Mouse (Mus musculus) stomach, postnatal 0 days (tissue): ENCODE measurements around the gene Myo1a. TPM values are rescaled to one million over a fixed set of nuclear protein-coding genes. Genes with fewer than 3 reads are reported as not detected.

Experiments used
- ATAC-seq: fragments of 200-750 bp; cut with Nextera tagmentation; 2 replicates; pipeline ENCODE4 v1.8.0; 2017; ENCODE audit not compliant: low FRiP score, low TSS enrichment
- DNase-seq: peaks from one replicate; pipeline ENCODE4 v3.0.0-alpha.2; 2016; ENCODE audit warnings: low spot score
- H3K27ac ChIP-seq: fragments of 300-500 bp; sonication (generic); replicated peaks from 2 replicates; pipeline ENCODE4 v1.5.1; 2014; ENCODE audit warnings: mild to moderate bottlenecking, control low read depth
- H3K27me3 ChIP-seq: fragments of 300-500 bp; sonication (generic); 2 replicates; pipeline ENCODE4 v1.6.1; 2014; ENCODE audit warnings: low read length; ENCODE audit not compliant: control insufficient read depth, insufficient read depth
- H3K36me3 ChIP-seq: fragments of 300-500 bp; sonication (generic); 2 replicates; pipeline ENCODE4 v1.6.1; 2014; ENCODE audit warnings: low read length, mixed read lengths; ENCODE audit not compliant: control insufficient read depth, insufficient read depth
- H3K4me1 ChIP-seq: fragments of 300-500 bp; sonication (generic); replicated peaks from 2 replicates; pipeline ENCODE4 v1.6.1; 2014; ENCODE audit warnings: antibody characterized with exemption; ENCODE audit not compliant: control insufficient read depth, insufficient read depth
- H3K4me2 ChIP-seq: fragments of 300-500 bp; sonication (generic); replicated peaks from 2 replicates; pipeline ENCODE4 v1.6.1; 2014; ENCODE audit warnings: low read depth, mild to moderate bottlenecking, control low read depth, moderate library complexity
- H3K4me3 ChIP-seq: fragments of 300-500 bp; sonication (generic); 2 replicates; pipeline ENCODE4 v1.5.1; 2014; ENCODE audit warnings: low read depth, low read length, control low read depth
- H3K9ac ChIP-seq: fragments of 300-500 bp; sonication (generic); 2 replicates; pipeline ENCODE4 v1.6.1; 2014; ENCODE audit warnings: mild to moderate bottlenecking, low read length, control low read depth, mixed read lengths
- H3K9me3 ChIP-seq: fragments of 300-500 bp; sonication (generic); 2 replicates; pipeline ENCODE4 v1.6.1; 2016; ENCODE audit warnings: low read length; ENCODE audit not compliant: control insufficient read depth
- CTCF ChIP-seq: IDR thresholded peaks from 2 replicates; pipeline ENCODE4 v1.5.1; 2016; ENCODE audit warnings: antibody characterized with exemption, low read depth, mild to moderate bottlenecking, moderate library complexity
- EP300 ChIP-seq: optimal IDR thresholded peaks from 2 replicates; pipeline ENCODE3; 2016; ENCODE audit warnings: antibody characterized with exemption
- WGBS: fragments of 180-500 bp; shearing (Covaris S2); extraction: QIAGEN DNeasy Blood & Tissue Kit; methylation state at CpG from one replicate; pipeline ENCODE4 v1.1.7; 2014; 5-methylcytosine and 5-hydroxymethylcytosine counted together
- polyA plus RNA-seq: library from polyadenylated mRNA; unstranded; fragments of >200 nt; fragmentation: Nextera tagmentation; extraction: Ambion mirVana; gene quantifications from 2 replicates; pipeline ENCODE4 v1.2.1, GENCODE M21; 2015

Myo1a gene
- polyA plus RNA-seq, 1 experiment from 2014 or later, result 39.3 TPM

GRCm38 (mm10) chr10:127662666-127663253 is 42.2 kb upstream of the Myo1a start:
- WGBS, result 33% methylated on average over 17 of the region's 19 CpGs
- peak overlapping the region; percentile 55 for H3K4me2 ChIP-seq

GRCm38 (mm10) chr10:127663590-127663989 is 41.4 kb upstream of the Myo1a start:
- Histone ChIP-seq H3K9me3 (no peaks in the 10 kb centered on the region), H3K27ac (peak overlapping the region; percentile 30; the same call in 1 of the 2 replicates), H3K36me3 (peaks cover 3% of the 10 kb centered on the region; the same call in 1 of the 2 replicates), H3K27me3 (no peaks in the 10 kb centered on the region), H3K9ac (no peak overlapping the region), H3K4me1 (peaks cover 22% of the 10 kb centered on the region), H3K4me3 (no peak overlapping the region), H3K4me2 (0 out of 2 replicates have a peak overlapping the region, but pooled peaks have one; percentile 8)
- no peak for TF ChIP-seq EP300
- no peak for TF ChIP-seq CTCF
- no peak for ATAC-seq
- WGBS, result 25% methylated on average over 5 of the region's 5 CpGs
- no peak for DNase-seq

More at GRCm38 (mm10) chr10:127662666-127663253, 42.2 kb upstream of the Myo1a start:
- Histone ChIP-seq H3K9ac (0 out of 2 replicates have a peak overlapping the region, but pooled peaks have one; percentile 8), H3K27ac (peak overlapping the region; percentile 90), H3K27me3 (no peaks in the 10 kb centered on the region), H3K4me3 (peak overlapping the region; percentile 25), H3K4me1 (peaks cover 22% of the 10 kb centered on the region), H3K36me3 (peaks cover 3% of the 10 kb centered on the region; the same call in 1 of the 2 replicates), H3K9me3 (no peaks in the 10 kb centered on the region)
- DNase-seq, result peak; percentile 47
- ATAC-seq, result no peak
- TF ChIP-seq EP300 (no peak), CTCF (peak; percentile 53)

- ATAC-seq (no peak), DNase-seq (no peak)
- H3K27me3 ChIP-seq, result no peaks in the 10 kb centered on the region
- H3K9ac ChIP-seq, result no peak overlapping the region
- H3K4me3 ChIP-seq, result no peak overlapping the region
- 0 out of 2 replicates have a peak, but pooled peaks cover 3% of the 10 kb centered on the region for H3K36me3 ChIP-seq
- 61% methylated on average over 16 of the region's 16 CpGs for WGBS
- H3K27ac ChIP-seq, result no peak overlapping the region; the same call in 1 of the 2 replicates
- peaks cover 25% of the 10 kb centered on the region for H3K4me1 ChIP-seq
- H3K4me2 ChIP-seq, result peak overlapping the region; percentile 84; the same call in 1 of the 2 replicates
- TF ChIP-seq EP300, result no peak
- TF ChIP-seq CTCF, result no peak
- H3K9me3 ChIP-seq, result no peaks in the 10 kb centered on the region
Observed at GRCm38 (mm10) chr10:127664166-127664565, 40.8 kb upstream of the Myo1a start.

- Histone ChIP-seq H3K9me3 (no peaks in the 10 kb centered on the region), H3K27ac (no peak overlapping the region), H3K4me2 (peak overlapping the region; percentile 84), H3K4me1 (peaks cover 25% of the 10 kb centered on the region), H3K36me3 (no peaks in the 10 kb centered on the region), H3K27me3 (no peaks in the 10 kb centered on the region), H3K4me3 (peak overlapping the region; percentile 72; the same call in 1 of the 2 replicates), H3K9ac (peak overlapping the region; percentile 13; the same call in 1 of the 2 replicates)
- 58% methylated on average over 13 of the region's 13 CpGs for WGBS
- DNase-seq (no peak), ATAC-seq (no peak)
- no peak for TF ChIP-seq EP300
- TF ChIP-seq CTCF, result no peak
Observed at GRCm38 (mm10) chr10:127664891-127665290, 40.1 kb upstream of the Myo1a start.

GRCm38 (mm10) chr10:127665366-127666181 is 39.4 kb upstream of the Myo1a start:
- Histone ChIP-seq H3K4me2 (peak overlapping the region; percentile 84), H3K27me3 (no peaks in the 10 kb centered on the region), H3K9me3 (no peaks in the 10 kb centered on the region), H3K27ac (peak overlapping the region; percentile 98), H3K9ac (peak overlapping the region; percentile 72), H3K4me1 (peaks cover 25% of the 10 kb centered on the region), H3K4me3 (peak overlapping the region; percentile 72), H3K36me3 (no peaks in the 10 kb centered on the region)
- no peak for DNase-seq
- WGBS, result 9% methylated on average over 14 of the region's 14 CpGs
- TF ChIP-seq EP300, result no peak
- peak; percentile 45 for TF ChIP-seq CTCF
- no peak for ATAC-seq
